Mouse (Mus musculus): ENCODE results near the gene Znrf2.

Gene Znrf2

DNA sequence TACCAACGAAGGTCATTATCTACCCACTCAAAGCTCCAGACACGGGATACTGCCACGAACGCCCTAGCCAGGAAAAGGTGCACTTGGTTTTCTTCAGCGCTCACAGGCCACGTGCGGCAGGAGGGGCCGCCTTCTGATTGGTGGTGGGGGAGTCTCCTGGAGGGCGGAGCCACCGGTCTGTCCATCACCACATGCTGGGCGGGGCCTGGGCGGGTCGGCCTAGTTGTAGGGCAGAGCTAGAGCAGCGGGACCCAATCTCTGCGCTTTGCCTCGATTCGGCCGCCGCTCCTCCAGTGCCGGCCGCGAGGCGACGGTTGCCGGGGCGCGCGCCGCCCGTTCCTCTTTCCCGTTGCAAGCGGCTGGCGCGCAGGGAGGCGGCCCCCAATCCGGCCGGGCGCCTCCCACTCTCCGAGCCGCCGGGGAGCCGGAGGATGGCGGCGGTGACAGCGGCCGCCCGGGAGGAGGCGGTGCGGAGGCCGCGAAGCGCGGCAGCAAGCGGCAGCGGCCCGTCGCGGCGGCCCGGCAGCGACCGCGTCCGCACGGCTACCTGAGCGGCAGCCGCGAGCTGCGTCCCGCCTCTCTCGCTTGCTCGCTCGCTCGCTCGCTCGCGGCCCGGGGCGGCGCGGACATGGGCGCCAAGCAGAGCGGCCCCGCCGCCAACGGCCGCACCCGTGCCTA is at the start of gene Znrf2:
Znrf2 (plus strand) TSS at position 529 of the 678 bp plus-strand sequence.
- DNase-seq (ENCODE audit: low read depth) = peak; percentile 97

DNA sequence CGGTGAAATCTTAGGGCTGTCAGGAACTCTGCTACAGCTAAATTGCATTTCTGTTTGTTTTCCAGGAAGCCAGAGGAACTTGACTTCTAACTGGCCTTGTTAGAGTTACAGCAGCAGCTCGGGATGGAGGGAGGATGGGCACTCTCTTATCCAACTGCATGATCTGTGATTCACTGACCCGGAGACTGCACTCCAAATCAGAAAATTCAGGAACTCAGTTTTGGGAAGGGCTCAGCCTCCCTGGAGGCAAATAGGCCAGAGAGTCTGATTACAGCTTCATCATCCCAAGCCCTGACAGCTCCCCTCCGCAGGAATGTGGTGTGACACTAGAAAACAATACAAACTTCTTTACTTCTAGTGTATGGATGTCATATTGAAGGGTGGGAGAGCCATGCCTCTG is 49.0 kb upstream of the Znrf2 start:
- no peak for DNase-seq (ENCODE audit: low read depth)

GRCm38 (mm10) chr6:54770766-54771165 is 46.0 kb upstream of the Znrf2 start:
- DNase-seq (ENCODE audit: low read depth) = no peak

DNA sequence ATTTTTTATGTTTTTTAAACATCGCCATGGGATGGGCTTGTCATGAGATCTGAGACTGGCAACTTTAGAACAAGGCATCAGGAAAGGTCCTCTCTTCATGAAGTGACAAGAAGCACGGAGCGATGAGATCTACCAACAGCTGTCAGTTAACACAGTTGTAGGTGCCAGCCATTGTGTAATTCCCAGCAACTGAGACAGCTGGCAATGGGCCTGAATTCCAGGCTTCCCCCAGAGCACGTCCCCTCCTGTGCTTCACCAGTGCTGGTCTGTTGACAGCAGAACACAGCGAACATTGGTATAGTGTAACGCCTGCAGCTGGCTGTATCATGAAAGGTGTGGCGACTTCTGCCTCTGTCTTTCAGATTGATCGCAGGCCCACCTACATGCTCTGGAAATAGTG is 45.5 kb upstream of the Znrf2 start:
- no peak for DNase-seq (ENCODE audit: low read depth)

- DNase-seq (ENCODE audit: low read depth) = no peak
Measured at GRCm38 (mm10) chr6:54772078-54772477, 44.6 kb upstream of the Znrf2 start.

DNA sequence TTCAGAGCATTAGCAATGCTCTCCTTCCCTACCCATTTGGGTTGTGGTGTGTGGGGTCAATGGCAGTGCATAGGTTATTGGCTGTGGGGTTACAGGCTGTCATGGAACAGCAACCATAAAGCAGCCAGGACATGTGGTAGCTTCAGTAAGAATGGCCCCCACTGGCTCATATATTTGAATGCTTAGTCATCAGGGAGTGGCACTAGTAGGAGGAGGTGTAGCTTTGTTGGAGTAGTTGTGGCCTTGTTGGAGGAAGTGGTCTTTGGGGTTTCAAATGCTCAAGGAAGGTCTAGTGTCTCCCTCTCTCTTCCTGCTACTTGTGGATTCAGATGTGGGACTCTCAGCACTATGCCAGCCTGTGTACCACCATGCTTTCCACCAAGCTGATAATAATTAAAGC is 41.0 kb upstream of the Znrf2 start:
- peak; percentile 82 for DNase-seq (ENCODE audit: low read depth)

GRCm38 (mm10) chr6:54777661-54778060 is 39.1 kb upstream of the Znrf2 start:
- DNase-seq (ENCODE audit: low read depth) = no peak

- DNase-seq (ENCODE audit: low read depth) = no peak
Measured at GRCm38 (mm10) chr6:54779968-54780367, 36.7 kb upstream of the Znrf2 start.

- no peak for DNase-seq (ENCODE audit: low read depth)
Measured at GRCm38 (mm10) chr6:54780569-54781304, 36.0 kb upstream of the Znrf2 start.

DNA sequence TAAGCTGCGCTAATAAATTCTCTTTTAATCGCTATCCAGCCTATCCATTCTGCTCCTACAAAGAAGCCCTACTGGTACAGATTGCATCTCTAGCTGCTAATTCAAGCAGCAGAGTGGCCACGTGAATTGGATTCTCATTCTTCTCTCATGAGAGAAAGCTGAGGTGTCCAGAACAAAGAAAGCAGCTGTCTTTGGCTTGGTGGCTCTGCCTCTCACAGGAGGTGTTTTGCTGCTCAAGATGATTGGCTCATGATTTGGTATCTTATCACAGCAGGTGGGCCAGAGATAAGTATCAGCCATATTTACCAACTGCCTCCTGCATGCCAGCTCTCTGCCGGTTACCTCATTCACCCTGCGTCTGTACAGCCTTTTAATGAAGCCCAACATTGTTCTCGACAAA is 34.8 kb upstream of the Znrf2 start:
- no peak for DNase-seq (ENCODE audit: low read depth)

- no peak for DNase-seq (ENCODE audit: low read depth)
Measured at GRCm38 (mm10) chr6:54785098-54785730, 31.5 kb upstream of the Znrf2 start.

DNA sequence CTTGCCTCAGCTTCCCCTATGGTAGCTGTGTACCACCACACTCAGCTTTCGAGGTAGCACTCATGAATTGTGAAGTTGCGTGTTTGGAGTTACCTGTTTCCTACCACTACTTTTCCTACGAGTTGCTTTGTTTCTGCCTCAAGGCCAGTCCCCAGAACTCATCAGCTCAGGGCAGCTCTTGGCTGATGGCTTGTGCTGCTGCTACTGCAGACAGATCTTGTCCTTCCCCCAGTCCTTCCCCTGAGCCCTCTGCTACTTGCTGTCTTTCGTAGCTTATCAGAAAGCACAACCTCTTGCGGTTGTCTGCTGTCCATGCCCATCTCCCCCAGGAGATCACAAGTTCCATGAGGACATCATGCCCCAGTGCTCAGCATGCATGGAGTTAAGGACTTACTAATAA is 29.9 kb upstream of the Znrf2 start:
- no peak for DNase-seq (ENCODE audit: low read depth)

- peak; percentile 21 for DNase-seq (ENCODE audit: low read depth)
Measured at GRCm38 (mm10) chr6:54788493-54788892, 28.2 kb upstream of the Znrf2 start.

DNA sequence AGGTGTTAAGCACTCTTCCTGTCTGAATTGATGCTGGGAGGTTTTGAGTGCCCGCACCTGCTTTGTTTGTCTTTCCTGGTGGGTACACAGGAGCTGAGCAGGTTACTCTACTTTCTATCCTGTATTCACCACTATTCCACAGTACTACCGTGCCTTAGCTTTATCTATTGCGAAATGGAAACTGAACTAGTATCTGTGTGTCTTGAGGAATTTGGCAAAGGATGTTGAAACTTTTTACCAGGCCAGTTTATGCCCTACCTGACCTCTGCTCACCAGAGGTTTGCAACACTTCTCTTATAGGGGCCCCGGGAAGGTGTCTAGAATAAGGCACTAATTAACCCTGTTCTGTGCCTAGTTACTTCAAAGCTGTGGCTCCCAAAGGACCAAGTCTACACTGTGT is 27.6 kb upstream of the Znrf2 start:
- DNase-seq (ENCODE audit: low read depth) = peak; percentile 10

DNA sequence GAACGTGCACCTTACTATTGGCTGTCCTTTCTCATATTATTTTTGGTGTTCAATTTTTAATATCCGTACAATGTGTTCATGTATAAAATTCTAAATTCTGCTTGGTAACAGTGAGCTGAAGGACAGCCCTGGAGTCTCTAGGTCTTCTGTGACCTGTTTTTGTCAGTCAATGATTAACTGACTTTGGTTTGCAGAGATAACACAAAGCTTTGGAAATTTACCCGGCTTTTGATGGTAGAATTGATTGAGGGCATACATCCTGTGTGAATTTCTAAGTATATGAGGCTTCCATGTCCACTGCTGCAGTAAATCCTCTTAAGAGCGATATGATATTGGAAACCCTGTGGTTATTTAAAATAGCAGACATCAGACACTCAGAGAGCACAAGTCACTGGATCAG is 26.6 kb upstream of the Znrf2 start:
- DNase-seq (ENCODE audit: low read depth) = no peak

DNA sequence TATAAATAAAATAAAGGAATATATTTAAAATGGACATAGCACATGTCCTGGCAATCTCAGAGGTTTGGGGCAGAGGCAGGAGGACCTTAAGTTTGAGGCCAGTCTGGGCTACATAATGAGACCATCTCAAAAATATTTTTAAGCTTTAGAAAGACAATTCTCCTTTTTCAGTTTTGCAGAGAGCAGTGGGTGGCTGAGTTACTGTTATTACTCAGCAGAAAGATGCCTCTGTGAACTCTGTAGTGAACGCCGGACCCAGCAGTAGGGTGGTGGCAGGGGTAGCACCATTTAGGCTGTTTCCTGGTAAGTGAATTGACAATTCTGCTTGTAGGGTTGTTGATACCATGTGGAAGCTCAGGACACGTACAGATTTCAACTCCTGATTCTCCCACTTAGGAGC is 22.9 kb upstream of the Znrf2 start:
- DNase-seq (ENCODE audit: low read depth) = no peak

- peak; percentile 35 for DNase-seq (ENCODE audit: low read depth)
Measured at GRCm38 (mm10) chr6:54794372-54794771, 22.3 kb upstream of the Znrf2 start.

GRCm38 (mm10) chr6:54794991-54795390 is 21.7 kb upstream of the Znrf2 start:
- DNase-seq (ENCODE audit: low read depth) = no peak

DNA sequence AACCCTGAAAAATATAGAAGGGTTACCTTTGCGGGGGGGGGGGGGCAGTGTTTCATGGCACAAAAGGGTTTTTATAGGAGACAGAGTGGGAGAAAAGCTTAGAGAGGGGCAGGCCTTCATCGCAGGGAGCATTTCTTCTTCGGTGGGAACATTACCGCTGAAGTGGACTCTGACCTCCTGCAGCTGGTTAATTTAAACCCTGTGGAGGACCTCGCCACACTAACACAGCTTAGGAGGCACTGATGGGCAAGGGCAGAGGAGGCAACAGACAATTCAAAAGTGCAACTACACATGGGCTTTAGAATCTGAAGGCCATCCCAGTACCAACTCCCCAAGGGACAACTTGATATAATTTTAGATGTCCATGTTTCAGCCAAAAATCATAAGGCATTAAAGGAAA is 20.7 kb upstream of the Znrf2 start:
- no peak for DNase-seq (ENCODE audit: low read depth)

GRCm38 (mm10) chr6:54802348-54802747 is 14.4 kb upstream of the Znrf2 start:
- DNase-seq (ENCODE audit: low read depth) = no peak

- no peak for DNase-seq (ENCODE audit: low read depth)
Measured at GRCm38 (mm10) chr6:54804066-54804864, 12.5 kb upstream of the Znrf2 start.

- no peak for DNase-seq (ENCODE audit: low read depth)
Measured at GRCm38 (mm10) chr6:54805779-54806178, 10.9 kb upstream of the Znrf2 start.
